Mouse (Mus musculus) left cerebral cortex, postnatal 25 days (tissue): ENCODE measurements around the gene Riok2. TPM values are rescaled to one million over a fixed set of nuclear protein-coding genes. Genes with fewer than 3 reads are reported as not detected.

ENCODE experiments used
- DNase-seq, 2 experiments: peaks; one replicate each; pipeline ENCODE4 v3.0.0; 2022; ENCODE audit warnings: low spot score in 2 of 2, mixed read lengths in 1 of 2
- intact Hi-C: fragments of 180-260 bp; cut with DNase I; formaldehyde crosslinking; loops from one replicate; pipeline ENCODE4 v1.15.1; 2025
- total RNA-seq, 2 experiments: library from RNA; stranded (reverse); gene quantifications; 2 replicates each; pipeline ENCODE4 v1.2.3; 2021

The Riok2 gene
- total RNA-seq, 2 experiments from 2014 or later = 16.5 to 16.7 TPM

DNA sequence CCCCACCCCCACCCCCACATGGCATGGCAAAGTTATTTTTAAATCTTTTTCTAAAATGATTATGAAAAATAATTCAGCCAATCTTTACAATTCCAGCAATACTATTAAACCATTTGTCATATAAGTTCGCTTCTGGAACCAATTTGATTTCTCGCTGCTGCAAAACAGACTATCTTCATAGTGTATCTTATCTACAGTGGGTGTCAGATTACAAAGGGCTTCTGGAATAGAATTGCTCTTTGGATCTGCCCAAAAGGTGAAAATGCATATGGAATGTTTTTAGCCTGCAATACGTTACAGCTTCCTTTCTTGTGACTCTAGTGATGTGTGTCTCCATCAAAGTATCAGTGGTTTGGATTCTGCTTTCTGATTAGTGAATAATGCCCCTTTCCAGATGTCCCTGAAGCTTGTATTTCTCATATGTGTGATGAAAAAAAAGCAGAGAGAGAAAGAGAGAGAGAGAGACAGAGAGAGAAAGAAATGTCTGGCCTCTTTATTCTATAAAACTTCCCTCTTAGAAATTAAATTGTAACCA is 29.5 kb downstream of the Riok2 start:
- no peak for DNase-seq
- intact Hi-C loops = loop anchor here (5.0 kb wide), 1 partner anchor 224 kb away; the partner anchor contains the start of gene Lnpep

DNA sequence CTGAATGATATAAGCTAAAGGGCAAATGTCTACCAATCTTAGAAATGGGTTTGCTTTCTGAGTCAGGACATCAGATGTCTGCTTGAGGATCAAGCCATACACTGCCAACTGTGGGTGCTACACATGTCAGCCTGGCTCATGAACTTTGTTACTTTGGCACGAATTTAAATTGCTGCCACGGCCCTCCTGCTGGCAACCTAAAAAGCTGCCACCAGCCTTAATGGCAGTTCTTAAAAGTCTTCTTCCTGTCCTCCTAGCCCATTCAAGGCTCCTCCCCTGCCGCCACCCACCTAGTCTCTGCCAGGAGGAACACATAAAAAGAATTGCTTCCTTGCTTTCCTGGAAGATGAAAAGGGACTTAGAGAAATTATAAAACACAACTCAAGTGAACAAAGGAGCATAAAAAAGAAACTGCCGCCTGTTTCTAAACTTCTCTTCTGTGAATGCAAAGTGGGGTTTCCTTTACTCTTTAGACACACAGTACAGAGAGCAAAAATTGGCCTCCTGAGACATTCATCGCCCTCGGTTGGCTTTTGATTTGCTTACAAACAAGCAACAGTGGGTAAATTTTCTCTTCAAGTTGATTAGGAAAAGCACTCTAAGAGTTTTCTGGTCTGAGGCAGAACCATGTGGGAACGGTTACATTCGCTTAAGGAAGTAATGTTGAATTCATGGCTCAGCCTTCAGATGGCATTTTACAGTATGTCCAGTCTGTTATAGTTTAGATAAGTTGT is 30.9 kb downstream of the Riok2 start:
- DNase-seq = peak in 1 of 2 experiments; percentile 59
- intact Hi-C loops = loop anchor here (5.0 kb wide), 2 partner anchors 92 to 222 kb away; partner anchors contain the start of gene Lnpep

DNA sequence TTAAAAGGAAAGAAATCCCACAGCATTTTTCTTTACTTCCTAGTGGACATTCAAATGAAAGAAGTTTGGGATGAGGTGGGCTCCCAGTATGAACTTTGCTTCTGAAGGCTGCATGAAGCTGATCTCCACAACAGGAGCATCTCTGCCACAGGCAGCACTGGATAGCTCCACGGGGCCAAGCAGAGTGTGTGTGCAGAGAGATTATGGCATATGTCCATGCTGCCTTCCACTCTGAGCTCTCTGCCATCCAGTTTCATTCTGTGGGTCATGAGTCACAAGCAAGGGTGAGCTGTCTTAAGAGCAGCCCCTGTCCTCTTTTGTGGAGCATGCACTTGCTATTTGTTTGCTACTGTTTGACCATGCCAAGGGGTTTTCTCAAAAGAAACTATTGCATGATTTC is 31.5 kb downstream of the Riok2 start:
- intact Hi-C loops = loop anchor here (5.0 kb wide), 1 partner anchor 92 kb away; no protein-coding TSS in a partner anchor
- no peak for DNase-seq

DNA sequence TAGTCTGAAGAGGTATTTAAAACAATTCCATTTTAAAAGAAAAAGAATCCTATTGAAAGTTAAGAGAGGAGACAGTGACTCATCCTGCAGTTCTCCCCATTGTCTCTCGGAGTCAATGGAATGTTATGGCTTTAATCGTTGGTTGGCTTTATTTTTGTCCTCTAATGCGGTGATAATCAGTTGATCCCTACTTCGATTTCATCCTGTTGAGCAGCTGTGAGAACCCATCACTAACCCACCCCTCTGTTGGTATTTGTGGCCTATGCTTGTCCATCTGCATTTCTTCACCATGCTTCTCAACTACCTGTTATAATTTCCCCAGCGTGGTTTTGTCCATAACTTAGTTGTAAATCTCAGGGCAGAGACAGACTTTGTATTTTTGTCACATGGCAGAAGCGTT is 34.0 kb downstream of the Riok2 start:
- DNase-seq = no peak
- intact Hi-C loops = loop anchor here (5.0 kb wide), 1 partner anchor 89 kb away; no protein-coding TSS in a partner anchor

DNA sequence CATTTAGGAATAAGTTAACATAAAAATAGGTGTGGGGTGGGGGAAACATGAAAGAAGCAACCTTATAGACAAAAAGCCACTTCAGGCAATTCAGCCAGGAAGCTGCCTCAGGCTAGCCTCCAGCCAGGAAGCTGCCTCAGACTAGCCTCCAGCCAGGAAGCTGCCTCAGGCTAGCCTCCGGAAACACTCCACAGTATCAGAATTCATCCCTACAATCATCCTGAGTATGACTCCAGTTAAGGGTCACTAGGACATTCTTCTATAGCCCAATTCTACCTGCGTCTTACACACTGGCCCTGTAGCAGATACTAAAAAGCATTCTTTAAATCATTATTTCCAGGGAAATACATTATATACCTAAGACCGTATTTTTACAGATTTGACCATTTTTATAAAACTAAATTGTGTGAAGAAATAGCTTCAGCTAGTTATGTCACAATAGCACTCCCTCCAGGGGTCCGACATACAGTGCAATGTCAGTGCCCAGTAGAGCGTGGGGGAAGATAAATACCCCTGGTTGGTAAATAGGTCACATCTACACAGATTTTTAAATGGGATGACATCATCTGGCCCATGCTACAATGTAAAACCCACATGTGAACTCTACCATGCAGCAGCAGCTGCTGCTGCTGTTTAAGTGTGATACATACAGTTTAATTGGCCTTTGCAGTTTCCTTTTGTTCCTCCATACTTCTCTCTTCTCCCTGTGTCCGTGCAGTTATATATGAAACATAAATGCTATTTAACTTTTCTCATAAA is 34.8 kb downstream of the Riok2 start:
- intact Hi-C loops = loop anchor here (5.0 kb wide), 1 partner anchor 88 kb away; no protein-coding TSS in a partner anchor
- no peak for DNase-seq

DNA sequence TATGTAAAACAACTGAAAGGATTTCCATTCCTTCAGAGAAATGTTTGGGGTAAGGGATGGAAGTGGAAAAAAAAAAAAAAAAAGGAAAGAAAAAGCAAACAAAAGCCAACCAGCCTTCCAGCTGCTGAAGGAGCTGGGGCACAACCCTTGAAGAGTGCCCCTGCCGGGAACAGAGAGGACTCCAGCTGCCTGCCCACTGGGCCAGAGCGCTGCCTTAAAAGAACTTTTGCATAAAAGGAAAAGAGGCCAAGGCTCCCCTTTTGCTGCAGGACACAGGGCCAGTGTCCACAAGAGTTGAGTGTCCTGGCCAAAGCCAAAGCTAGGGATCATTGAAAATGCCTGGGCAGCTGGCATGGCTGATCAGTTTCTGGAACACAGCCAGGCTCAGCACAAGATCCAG is 35.5 kb downstream of the Riok2 start:
- intact Hi-C loops = loop anchor here (5.0 kb wide), 1 partner anchor 88 kb away; no protein-coding TSS in a partner anchor
- DNase-seq = peak in 1 of 2 experiments; percentile 45

DNA sequence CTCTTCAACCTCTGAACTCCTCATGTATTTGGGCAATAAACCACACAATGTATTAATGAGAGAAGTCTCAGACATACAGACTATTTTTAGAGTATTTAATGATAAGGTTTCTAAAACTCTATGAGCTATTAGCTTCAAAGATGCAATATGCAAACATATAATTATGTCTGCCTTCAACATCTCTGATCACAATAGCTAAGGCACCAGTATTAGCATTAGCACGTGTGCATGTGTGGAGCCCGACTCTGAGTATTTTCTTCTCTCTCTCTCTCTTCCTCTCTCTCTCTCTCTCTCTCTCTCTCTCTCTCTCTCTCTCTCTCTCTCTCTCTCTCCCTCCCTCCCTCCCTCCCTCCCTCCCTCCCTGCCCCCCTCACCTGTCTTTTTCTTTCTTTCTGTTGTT is 37.3 kb downstream of the Riok2 start:
- intact Hi-C loops = no loop called here
- DNase-seq = no peak

DNA sequence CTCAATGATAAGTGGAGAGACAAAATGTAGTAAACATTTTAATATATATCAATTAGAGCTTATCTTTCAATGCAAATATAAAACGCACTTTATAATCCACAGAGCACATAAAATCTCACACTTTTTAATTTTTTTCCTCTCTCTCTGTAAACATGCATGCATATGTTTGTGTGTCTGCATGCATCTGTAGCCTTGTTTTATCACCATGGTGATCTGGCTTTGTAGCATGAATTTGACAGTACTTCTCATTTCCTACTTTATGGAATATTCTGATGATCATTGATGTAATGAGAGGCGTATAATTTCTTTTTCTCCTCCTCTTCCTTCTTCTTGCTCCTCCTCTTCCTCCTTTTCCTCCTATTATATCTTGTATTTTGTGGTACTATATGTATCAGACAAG is 38.1 kb downstream of the Riok2 start:
- DNase-seq = no peak
- intact Hi-C loops = no loop called here

DNA sequence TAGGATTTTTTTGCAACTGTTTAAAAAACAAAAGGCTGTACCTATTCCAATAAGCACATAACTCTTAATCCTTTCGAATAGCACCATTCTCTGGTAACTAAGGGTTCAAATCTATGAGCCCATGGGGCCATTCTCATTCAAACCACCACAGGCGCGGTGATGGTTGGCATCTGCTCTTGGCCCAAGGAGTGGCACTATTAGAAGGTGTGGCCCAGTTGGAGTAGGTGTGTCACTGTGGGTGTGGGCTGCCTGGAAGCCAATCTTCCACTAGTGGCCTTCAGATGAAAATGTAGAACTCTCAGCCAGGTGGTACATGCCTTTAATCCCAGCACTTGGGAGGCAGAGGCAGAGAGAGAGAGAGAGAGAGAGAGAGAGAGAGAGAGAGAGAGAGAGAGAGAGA is 40.1 kb downstream of the Riok2 start:
- intact Hi-C loops = no loop called here
- DNase-seq = no peak

DNA sequence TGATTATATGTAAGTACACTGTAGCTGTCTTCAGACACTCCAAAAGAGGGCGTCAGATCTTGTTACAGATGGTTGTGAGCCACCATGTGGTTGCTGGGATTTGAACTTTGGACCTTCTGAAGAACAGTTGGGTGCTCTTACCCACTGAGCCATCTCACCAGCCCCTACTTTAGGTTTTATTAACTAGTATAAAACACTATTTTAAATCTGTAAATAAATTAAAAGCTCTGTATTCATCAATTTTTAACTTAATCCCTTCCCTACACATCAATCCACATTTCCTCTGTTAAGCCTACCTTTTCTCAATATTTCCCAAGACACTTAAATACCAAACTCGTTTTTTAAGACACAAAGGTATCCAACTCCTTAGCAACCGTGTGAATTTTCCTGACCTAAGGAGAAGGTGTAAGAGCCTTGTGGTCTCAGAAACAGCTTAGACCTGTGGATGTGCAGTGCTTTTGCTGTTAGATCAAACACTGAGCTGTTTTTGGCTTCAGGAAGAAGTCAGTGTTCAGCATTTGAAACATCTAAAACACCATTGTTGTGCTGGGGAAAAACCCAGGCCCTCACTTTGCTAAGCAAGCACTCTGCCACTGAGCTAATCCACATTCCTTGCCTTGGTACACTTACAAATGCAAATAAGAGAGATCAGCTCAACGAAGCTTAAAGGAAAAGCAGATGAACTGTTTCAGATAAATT is 50.6 kb downstream of the Riok2 start:
- intact Hi-C loops = no loop called here

DNA sequence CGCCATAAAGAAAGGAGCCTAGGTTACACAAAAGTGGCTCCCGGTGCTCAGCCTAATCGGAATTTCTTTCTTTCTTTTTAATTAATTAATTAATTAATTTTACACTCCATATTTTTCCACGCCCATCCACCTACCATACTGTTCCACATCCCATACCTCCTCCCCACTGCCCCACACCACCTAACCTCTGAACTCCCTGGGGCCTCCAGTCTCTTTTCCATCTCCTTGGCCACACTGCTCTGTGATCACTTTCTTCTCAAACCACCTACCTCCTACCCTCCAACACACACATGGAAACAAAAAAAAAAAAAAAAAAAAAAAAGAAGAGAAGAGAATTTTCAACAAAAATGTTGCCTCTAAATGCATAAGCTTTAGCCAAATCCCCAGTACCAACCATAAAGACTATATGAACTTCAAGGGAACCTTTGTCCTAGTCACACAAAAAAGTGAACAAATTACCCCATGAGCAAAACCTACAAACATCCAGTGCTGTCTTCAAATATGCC is 51.3 kb downstream of the Riok2 start:
- intact Hi-C loops = no loop called here
- DNase-seq = no peak

More for the DNA sequence above, 50.6 kb downstream of the Riok2 start:
- DNase-seq = no peak

DNA sequence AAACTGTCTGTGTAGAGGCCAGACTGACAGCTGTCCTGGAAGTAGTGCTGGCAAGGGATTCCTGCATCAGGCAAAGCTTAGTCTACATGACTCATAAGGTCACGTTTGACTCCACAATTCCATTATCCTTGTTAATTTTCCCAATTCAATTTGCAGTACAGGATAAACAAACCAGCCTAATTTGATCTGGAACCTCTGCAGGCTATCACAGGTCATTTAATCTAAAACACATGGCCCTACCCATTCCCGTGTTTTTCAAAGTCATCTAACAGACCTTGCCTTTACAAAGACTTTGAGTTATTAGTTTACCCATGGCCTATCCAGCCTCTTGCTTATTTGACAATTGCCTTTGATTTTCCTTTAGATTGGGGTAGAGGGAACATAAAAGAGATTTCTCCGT is 51.8 kb downstream of the Riok2 start:
- intact Hi-C loops = no loop called here
- DNase-seq = no peak

DNA sequence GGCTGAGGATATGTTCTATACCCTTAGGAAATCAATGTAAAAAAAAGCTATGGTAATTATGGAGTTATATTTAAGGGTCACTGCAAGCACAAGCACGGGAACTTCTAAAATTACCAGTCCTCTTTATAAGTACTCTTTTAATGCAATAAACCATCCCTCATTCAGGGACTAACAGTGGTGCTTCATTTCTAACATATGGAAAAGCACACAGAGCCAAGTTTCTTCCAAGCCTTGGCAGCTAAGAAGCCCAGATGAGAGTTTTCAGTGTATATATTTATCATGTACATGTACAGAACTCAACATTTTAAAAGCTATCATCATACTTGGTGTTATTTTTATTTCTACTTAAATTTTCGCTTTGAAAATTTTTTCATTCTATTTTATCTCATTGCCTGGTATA is 54.8 kb downstream of the Riok2 start:
- intact Hi-C loops = no loop called here

DNA sequence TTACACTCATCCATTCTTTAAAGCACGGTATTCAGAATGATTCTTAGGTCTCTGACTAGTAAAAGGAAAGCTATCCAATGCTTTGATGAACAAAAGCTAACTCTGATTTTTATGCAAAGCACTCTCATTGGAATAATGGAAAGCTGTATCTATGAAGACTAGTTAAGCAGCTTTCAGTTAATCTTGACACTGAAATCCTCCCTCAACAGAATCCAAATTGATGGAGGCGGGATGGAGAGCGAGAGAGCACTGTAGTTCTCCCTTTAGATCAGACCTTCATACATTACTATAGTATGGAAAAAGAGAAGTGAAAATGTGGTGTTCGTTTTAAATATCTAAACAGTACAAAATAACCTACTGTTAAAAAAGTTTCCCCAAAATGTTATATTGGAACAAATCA is 59.6 kb downstream of the Riok2 start:
- intact Hi-C loops = no loop called here

More for the DNA sequence above, 54.8 kb downstream of the Riok2 start:
- peak in 1 of 2 experiments; percentile 73 for DNase-seq

DNA sequence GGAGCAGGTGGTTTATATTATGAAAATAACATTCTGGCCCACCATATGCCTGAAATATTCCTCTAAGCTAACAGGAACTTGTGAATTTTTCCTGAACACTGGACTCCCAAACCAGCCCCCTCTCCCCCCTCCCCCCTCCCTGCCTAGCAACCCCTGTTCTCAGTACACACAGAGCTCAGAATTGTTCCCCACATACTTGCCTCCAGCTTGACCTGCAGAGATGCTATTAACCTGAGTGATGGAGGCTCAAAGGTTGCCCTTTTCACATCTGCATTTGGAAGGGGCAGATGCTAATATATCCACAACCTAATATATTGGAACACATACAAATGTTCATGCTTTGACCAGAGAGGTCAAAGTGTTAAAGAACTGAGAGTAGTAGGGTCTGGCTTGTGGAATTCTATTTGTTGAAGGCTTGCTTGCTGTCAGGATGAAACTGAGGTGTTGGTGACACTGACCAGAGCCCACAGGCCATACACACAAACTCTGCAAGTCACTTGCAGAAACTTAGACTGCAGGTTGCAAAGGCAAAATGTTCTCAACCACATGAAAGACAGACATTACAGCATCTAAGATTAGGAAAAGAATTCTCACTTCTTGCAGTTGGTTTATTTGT is 64.6 kb downstream of the Riok2 start:
- intact Hi-C loops = no loop called here
- no peak for DNase-seq

More for the DNA sequence above, 59.6 kb downstream of the Riok2 start:
- DNase-seq = no peak

DNA sequence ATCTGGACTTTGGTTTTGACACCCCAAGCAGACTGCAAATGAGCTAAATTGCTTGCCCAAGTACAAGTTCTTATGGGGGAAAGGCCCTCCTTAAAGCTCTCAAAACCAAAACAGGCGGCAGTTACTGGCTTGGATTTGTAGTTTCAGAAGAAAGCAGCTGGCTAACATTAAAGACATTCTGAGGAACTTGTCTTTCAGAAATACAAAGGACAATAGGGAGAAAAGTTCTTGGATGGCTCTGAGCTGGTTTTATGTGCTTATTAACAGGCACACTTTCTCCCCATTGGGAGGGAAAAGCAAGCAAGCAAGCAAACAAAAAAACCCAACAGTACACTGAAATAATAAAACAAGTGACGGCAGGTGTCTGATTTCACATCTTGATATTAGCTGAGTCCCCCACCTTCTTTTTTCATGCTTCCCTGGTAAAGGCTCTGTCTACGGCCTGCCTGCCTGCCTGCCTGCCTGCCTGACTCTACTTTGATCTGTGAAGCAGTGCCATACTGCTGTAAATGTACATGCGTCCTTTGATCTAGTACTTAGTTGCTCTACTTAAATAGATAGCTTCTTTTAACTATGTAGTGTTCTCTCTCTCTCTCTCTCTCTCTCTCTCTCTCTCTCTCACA is 67.9 kb downstream of the Riok2 start:
- no peak for DNase-seq
- intact Hi-C loops = no loop called here

DNA sequence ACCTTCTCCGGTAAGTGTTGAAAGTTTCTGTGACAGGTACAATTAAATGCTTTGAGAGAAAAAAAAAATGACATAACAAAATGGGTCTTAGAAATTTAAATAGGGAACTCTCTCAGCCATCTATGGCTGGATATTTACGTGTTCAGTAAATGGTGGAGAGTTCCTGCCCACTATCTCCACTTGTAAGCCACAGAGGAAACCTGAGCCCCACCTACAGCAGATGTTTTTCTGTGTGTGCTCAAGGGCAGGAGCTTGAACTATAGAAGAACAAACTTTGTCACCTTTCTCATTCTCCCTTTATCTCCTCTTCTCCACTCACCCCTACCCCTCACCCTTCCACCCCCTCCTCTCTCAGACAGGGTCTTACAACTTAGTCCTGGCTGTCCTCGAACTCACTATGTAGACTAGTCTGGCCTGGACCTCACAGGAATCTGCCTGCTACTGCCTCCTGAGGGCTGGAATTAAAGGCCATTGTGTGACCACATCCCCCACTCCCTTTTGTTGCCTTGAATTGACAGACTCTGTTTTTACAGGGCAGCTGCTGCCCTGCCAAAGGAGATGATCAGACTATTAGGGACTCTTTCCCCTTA is 70.3 kb downstream of the Riok2 start:
- intact Hi-C loops = no loop called here
- DNase-seq = no peak
